Mouse (Mus musculus) left cerebral cortex, adult 11 months (tissue): ENCODE data around the gene Mycbpap.
A peak's percentile ranks its signal among the peaks of the same experiment; 100 is the strongest.

Experiments used
- DNase-seq: peaks from one replicate; pipeline ENCODE4 v3.0.0; 2022; ENCODE audit warnings: low spot score

Mycbpap gene

DNA sequence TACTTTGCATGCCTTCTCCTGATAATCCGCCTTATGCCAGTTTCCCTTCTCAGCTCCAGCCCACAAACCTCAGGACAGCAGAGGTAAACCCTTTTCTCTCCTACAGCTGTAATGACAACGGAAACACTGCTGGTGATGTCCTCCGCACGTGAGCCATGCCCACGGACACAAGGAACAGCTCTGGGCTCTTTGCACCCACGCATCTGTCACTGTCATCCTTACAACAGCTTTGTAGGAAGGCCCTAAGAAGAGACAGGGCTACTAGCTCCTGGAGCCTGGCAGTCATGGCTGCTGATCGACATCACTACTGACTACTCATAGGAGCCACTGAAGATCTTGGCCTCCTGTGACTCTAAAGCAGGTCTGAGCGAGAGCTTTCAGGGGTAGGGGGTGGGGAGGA lies 11.6 kb upstream of the Mycbpap start:
- no peak for DNase-seq

DNA sequence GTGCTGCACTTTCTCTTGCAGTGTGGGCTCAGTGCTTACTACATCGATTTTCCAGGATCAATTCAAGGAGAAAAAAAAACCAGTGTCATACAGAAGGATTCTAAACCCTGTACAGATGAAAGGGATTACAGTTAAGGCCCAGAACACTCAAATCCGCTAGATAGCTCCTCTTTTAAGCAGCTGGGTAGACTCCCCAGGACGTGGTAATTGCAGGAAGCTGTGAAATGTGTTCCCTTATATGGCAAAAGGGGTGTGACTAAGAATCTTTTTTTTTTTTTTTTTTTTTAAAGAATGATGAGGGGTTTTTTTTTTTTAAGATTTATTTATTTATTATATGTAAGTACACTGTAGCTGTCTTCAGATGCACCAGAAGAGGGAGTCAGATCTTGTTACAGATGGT lies 7.3 kb upstream of the Mycbpap start:
- DNase-seq, result no peak

DNA sequence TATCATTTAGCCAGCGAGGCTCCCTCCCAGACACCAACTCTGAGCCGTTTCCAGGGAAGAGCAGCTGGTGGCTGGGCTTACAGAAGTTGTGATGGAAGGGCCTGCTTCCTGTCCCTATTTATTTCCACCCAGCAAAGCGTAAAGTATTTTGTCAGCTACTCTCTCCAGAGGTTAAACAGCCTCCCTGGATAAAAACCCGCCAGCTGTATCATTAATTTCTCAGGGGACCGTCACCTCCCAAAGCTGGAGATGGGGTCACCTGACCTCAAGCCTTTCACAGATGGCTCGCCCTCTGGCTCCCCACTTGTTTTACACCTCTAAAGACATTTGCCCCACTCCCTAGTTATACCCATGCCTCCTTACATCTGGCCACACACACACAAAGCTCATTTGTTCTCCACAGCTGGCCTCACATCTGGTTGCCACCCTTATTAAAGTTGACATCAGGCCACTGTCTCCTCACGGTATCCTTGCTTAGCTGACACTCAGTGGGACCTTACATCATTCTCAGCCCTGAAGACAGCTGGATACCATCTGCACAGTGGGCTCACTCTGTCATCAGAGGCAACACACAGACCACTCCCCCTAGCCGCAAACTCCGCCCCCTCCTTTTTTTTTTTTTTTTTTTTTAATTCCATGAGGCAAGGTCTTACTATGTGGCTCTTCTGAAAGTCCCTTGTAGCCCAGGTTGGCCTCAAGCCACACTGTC lies 4.8 kb upstream of the Mycbpap start:
- DNase-seq, result no peak

- no peak for DNase-seq
Observed at GRCm38 (mm10) chr11:94513452-94513851, 8.1 kb downstream of the Mycbpap start.

GRCm38 (mm10) chr11:94508976-94509375 lies 12.6 kb downstream of the Mycbpap start:
- DNase-seq, result no peak

DNA sequence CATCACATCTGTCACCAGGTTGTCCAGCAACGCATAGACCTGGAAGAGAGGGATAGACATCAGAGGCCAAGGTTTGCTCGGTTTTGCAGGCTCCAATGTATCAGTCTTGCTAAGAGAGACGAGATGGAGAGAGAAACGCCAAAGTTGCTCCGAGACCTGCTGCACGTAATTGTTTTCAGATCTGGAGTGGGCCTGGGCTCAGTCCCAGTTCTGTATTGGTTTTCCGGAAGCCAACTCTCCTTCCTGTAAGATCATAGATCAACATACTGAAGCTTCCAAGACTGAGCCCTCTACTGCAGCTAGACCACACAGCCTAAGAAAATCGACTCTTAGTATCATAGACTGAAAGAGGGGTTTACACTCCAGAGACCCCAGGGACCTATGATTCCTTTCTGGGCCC lies 20.1 kb downstream of the Mycbpap start:
- DNase-seq, result no peak

- DNase-seq, result no peak
Observed at GRCm38 (mm10) chr11:94500362-94500761, 21.2 kb downstream of the Mycbpap start.

GRCm38 (mm10) chr11:94499661-94500152 lies 21.8 kb downstream of the Mycbpap start, which contains the start of gene Epn3:
Gene Epn3, minus strand, starts transcription at chr11:94499974.
- no peak for DNase-seq

DNA sequence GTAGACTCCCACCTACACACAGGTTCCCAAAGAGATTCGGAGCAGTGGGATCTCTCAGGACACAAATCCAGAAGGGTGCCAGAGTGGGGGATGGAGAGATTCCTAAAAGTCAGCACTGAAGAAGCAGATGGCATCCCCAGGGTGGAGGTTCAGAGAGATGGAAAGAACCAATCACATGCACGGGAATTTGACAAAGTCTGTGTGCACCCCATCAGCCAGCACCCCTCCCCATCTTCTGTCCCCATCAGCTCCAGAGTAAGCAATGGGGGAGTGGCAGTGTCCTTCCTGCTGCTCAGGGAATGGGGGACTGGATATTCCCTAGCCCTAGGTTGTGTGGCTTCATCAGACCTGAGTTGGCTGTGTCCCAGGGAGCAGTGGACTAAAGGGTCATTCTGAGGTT lies 22.5 kb downstream of the Mycbpap start:
- DNase-seq, result no peak

DNA sequence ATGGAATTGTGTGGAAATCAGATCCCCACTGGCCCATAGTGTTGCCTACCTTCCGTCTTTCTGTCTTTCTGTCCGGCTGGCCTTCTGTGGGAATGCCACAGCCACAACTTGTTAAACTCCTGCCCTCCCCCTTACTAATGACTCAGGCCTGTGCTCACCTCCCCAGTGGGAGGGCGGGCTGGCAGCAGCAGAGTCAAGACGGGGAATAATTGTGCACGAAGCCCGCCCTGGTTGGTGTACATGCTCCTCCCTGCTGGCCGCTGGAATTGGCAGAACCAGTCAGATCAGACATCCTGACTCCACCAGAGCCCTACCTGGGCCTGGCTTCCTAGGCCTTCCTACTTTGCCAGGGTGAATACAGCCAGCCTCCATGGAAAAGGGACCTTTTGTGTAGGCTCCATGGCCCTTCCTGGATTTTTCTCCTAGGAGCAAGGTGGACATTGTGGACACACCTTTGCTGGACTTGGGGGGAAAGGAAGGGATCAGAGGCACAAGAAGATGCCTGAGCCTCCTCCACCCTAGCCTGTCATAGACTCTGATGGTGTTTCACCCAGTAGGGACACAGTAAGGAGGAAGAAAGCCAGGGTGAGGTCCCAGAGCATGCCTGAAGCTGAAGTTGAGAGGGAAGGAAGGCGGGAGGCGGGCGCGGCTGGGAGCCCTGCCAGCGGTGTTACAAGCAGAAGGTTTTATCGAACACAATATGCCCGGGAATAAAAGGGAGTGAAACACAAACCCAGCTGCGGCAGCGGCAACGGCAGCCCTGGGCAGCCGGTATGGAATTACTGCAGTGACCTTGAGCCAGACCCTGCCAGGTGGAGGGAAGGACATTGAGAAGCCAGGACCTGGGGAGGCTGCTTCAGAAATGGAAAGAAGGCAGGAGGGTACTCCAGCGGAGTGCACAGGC lies 23.2 kb downstream of the Mycbpap start:
- DNase-seq, result peak; percentile 25

- DNase-seq, result no peak
Observed at GRCm38 (mm10) chr11:94495415-94495814, 26.1 kb downstream of the Mycbpap start.

- no peak for DNase-seq
Observed at GRCm38 (mm10) chr11:94491749-94492099, 29.8 kb downstream of the Mycbpap start.

GRCm38 (mm10) chr11:94491035-94491748 lies 30.4 kb downstream of the Mycbpap start:
- DNase-seq, result no peak

DNA sequence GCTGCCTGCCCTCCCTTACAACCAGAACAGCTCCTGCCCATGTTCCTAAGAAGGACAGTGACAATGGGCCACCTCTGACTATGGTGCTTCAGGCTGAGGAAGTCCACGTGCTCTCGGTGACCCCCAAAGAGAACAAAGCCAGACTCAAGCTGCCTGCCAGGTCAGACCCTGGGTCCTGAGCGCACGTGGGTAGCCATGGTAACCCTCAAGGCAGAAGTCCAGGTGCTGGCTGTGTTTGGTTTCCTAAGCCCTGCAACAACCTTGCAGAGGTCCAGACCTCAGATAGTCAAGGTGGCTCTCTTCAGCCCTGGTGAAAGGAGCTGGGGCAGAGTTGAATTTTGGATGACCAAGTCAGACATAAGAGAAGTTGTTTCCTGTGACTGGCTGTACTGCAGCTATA lies 31.8 kb downstream of the Mycbpap start:
- no peak for DNase-seq

GRCm38 (mm10) chr11:94488767-94489533 lies 32.6 kb downstream of the Mycbpap start:
- DNase-seq, result no peak

DNA sequence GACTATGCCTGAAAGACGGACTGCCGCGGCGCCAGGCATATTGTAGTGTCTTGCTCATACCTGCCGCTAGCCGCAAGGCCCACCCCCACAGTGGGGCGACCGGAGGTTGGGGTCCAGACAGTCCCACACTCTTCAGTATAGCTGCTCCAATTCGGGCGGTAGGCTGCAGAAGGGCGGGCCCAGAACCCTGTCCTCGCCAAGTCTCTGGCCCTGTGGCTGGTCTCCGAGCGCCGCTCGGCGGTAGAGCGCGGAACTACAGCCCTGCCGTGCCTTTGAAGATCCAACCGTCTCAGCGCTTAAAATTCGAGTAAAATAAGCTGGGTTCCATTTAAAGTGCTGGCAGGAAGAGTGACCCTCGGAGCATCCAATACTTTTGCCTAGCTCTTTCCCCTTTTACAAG lies 35.5 kb downstream of the Mycbpap start, which contains the start of gene Spata20:
Gene Spata20 (minus strand): TSS at position 179 of the 400 bp plus-strand sequence.
- peak; percentile 75 for DNase-seq

DNA sequence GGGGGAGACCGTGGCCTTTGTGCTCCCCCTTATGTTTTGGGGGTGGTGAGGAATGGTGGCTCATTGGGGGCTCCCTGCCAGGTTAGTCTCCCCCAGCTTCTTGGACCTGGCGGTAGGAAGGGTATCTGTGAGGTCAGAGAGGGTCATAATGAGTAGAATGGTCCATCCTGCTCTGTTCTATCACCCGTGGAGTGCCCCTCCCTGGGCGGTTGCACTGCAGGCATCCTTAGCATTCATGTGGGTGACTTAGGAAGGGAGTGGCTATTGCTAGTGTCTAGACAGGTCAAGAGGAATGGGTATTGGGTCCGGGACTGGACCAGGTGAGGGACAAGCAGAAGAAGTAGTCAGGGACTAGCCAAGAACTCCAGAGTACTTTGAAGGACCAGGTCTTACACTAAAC lies 36.3 kb downstream of the Mycbpap start:
- DNase-seq, result no peak

DNA sequence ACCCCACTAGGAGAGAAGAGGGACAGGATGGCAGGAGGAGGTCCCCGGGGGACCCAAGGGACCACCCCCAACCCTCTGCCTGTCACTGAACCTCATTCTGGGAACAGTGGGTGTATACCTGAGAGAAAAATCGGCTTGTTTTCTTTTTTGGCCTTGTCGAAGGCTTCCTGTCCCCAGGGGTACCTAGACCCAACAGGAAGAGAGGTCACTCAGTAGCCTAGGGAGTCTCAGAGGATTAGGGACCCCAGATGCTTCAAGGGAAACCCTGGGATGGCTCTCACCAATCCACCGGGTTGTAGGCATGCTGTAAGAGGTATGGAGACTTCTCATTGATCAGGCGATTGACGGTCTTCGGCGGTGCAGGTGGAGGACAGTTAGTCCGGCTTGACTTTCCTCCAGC lies 36.9 kb downstream of the Mycbpap start:
- DNase-seq, result no peak

DNA sequence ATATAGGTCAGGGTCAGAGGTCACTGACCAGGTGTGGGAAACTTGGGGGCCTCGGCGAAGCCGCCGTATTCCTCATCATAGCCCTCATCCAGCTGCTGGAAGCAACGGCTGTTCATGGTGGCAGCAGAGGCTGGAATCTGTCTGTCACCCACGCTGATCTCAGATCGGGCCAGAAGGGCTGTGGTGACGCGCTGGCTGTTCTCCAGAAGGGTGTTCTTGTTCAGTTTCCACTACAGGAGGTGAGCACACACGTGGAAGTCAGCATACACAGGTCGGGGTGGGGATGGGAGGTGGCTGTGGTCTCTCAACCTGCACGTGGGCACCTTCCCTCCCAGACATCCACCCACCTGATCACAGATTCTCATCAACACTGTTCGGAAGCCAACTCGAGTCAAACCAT lies 37.6 kb downstream of the Mycbpap start:
- no peak for DNase-seq

GRCm38 (mm10) chr11:94483436-94483835 lies 38.1 kb downstream of the Mycbpap start:
- DNase-seq, result no peak

DNA sequence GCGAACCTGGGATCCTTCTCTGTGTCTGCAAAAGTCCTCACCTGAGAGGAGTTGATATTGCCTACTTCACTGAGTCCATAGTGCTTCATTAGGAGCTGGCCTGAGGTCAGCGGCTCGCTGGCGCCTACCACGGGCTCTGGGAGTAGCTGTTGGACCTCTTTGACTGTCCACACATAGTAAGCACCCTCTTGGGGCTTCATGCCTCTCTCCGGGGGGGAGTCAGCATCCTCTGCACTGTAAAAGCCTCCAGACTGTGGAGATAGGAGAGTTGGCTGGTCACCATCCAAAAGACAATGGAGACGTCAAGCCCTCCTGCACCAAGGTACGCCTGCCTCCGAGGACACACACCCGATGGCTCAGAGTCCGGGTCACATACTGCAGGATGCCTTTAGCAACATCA lies 38.8 kb downstream of the Mycbpap start:
- DNase-seq, result no peak

DNA sequence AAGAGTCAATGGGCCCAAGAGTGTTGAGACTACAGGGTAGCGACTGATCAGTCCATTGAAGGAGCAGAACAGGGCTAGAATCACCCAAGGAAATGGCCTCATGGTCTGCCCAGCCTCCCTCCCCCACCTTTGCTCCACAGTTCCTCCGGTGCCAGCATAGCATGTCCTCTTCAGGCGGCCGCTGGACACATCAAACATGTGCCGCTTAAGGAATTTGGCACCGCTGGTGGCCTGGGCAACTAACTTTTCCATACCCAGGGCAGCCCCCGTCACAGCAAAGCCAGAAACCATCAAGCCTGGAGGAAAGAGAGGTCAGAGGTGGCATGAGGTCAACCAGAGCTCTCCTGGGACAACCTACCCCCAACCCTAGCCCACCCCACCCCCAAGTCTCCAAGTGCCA lies 39.6 kb downstream of the Mycbpap start:
- no peak for DNase-seq
